In the genomic region with DNA sequence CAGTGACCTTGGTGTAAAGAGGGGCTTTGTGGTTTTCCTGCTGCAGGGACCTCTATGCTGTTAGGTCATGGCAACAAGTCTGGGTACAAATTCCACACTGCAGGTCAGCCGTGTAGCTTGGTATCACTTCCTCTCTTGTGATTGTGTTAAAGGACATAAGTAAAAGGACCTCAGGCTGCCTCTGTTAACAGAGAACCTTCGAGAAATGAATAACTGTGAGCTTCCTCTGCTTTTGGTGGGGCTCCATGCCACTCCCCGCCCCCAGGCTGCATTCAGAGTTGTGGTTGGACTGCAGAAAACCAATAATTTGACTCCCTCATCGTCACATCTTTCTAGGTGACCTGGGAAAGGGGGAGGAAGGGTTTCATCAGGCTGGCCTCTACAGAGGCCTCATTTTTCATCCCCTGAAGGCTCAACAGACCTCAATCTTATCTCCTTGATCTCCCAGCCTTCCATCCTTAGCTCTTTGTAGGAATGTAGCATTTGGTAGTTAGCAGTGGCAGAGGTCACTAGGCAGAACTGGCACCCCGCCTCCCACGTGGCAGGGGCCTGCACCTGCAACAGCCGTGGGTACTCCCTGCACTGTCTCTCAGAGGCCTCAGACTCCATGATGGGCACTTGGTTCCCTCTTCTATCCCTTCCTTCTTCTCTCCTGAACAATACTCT, we compare ENCODE assay signal across 8 mouse cellular contexts. TPM values are rescaled to one million over a fixed set of nuclear protein-coding genes. Genes with fewer than 3 reads are reported as not detected.
A peak's percentile ranks its signal among the peaks of the same experiment; 100 is the strongest.
DNase-seq lines count a peak whose midpoint lies in the region; ATAC-seq and TF ChIP-seq lines count a peak whose summit lies in the region.

No protein-coding gene starts in this region.

- peak; percentile 42 to 49 for DNase-seq in spleen, adult 18-20 months
- DNase-seq in spleen, postnatal 14 days (ENCODE audit: low spot score in 2 of 2) = no peak
- peak; percentile 42 for DNase-seq in kidney, postnatal 0 days (ENCODE audit: low spot score)
- DNase-seq in gastrocnemius, adult 18-20 months (ENCODE audit: low spot score) = no peak
- DNase-seq in frontal cortex, postnatal 10 days (ENCODE audit: low spot score in 2 of 2) = no peak
- DNase-seq in cerebellum, postnatal 4 days (ENCODE audit: low spot score in 2 of 2) = no peak

- no peak for ATAC-seq in forebrain, embryonic 12.5 days (ENCODE audit: low FRiP score)
- ATAC-seq in kidney, postnatal 0 days (replicated peaks; ENCODE audit: low FRiP score, low read depth) = no peak

- peaks cover 31% of the 10 kb centered on the region for H3K79me2 ChIP-seq in macrophage (ENCODE audit: inconsistent target)

- peak overlapping the region; percentile 44; the same call in 1 of the 2 replicates for H3K4me3 ChIP-seq in forebrain, embryonic 12.5 days (replicated peaks)
- peak overlapping the region; percentile 60 for H3K4me3 ChIP-seq in kidney, postnatal 0 days (replicated peaks; ENCODE audit: low read depth, low read length)
- peak overlapping the region; percentile 66 for H3K4me3 ChIP-seq in macrophage (ENCODE audit: inconsistent target)

- no peaks in the 10 kb centered on the region for H3K9me3 ChIP-seq in forebrain, embryonic 12.5 days
- no peaks in the 10 kb centered on the region for H3K9me3 ChIP-seq in kidney, postnatal 0 days (replicated peaks; ENCODE audit: low read length)

- H3K9ac ChIP-seq in forebrain, embryonic 12.5 days = no peak overlapping the region
- peak overlapping the region; percentile 84 for H3K9ac ChIP-seq in kidney, postnatal 0 days (ENCODE audit: low read depth, low read length)

- peaks cover 22% of the 10 kb centered on the region for H3K4me1 ChIP-seq in forebrain, embryonic 12.5 days
- peaks cover 16% of the 10 kb centered on the region for H3K4me1 ChIP-seq in kidney, postnatal 0 days (replicated peaks; ENCODE audit: insufficient read depth, low read length)

- 0 out of 2 replicates have a peak, but pooled peaks cover 1% of the 10 kb centered on the region for H3K36me3 ChIP-seq in forebrain, embryonic 12.5 days (replicated peaks)
- H3K36me3 ChIP-seq in kidney, postnatal 0 days (ENCODE audit: insufficient read depth, low read length) = peaks cover 17% of the 10 kb centered on the region; the same call in 1 of the 2 replicates
- peaks cover 2% of the 10 kb centered on the region for H3K36me3 ChIP-seq in macrophage (ENCODE audit: inconsistent target)

- H3K27ac ChIP-seq in forebrain, embryonic 12.5 days = no peak overlapping the region
- H3K27ac ChIP-seq in kidney, postnatal 0 days = peak overlapping the region; percentile 93
- H3K27ac ChIP-seq in macrophage = peak overlapping the region; percentile 72

- 82% methylated on average over 7 of the region's 7 CpGs for WGBS in forebrain, embryonic 12.5 days
- WGBS in kidney, postnatal 0 days = 30% methylated on average over 7 of the region's 7 CpGs
- 19% methylated on average over 5 of the region's 7 CpGs for WGBS in macrophage (ENCODE audit: missing documents)

- H3K4me2 ChIP-seq in forebrain, embryonic 12.5 days = peak overlapping the region; percentile 80
- peak overlapping the region; percentile 96 for H3K4me2 ChIP-seq in kidney, postnatal 0 days (ENCODE audit: low read length)

- H3K27me3 ChIP-seq in forebrain, embryonic 12.5 days = no peaks in the 10 kb centered on the region
- no peaks in the 10 kb centered on the region for H3K27me3 ChIP-seq in kidney, postnatal 0 days (ENCODE audit: insufficient read depth, low read length)

- TF ChIP-seq CTCF in kidney, postnatal 0 days (IDR thresholded peaks at IDR 0.05; ENCODE audit: low read depth) = no peak

RNA-seq across cellular contexts. Expression of a gene that starts 1.2 kb away (rescaled TPM):
- 11.3 and 13.2 TPM in 2 replicates for polyA plus RNA-seq in forebrain, embryonic 12.5 days (2016; fragmentation: Nextera tagmentation; extraction: Ambion mirVana)
- 31.8 and 34.2 TPM in 2 replicates for polyA plus RNA-seq in kidney, postnatal 0 days (2015; fragmentation: Nextera tagmentation; extraction: Ambion mirVana)
- 10 to 100 TPM in 20 of 26 experiments, 1 to 10 TPM in 6; 3.9 to 45.0 (median 19.4) TPM for total RNA-seq in macrophage (2018; cell fraction: chromatin; rRNA removed)
- total RNA-seq in macrophage (2018; cell fraction: cytosol; rRNA removed) = 10 to 100 TPM; 17.5 to 53.5 (median 40.5) TPM
- 10 to 100 TPM; 10.4 to 54.0 (median 23.4) TPM for total RNA-seq in macrophage (2018; cell fraction: nucleus; rRNA removed)
- 34.6 to 46.5 TPM (median 41.4 TPM) in 3 replicates for polyA plus RNA-seq in macrophage (2018)
- total RNA-seq in gastrocnemius, adult 18-20 months (2021) = 10 to 100 TPM; 41.4 to 43.7 TPM

RNA-seq across cellular contexts. Expression of a gene that starts 27.2 kb away (rescaled TPM):
- 58.5 and 70.4 TPM in 2 replicates for polyA plus RNA-seq in forebrain, embryonic 12.5 days (2016; fragmentation: Nextera tagmentation; extraction: Ambion mirVana)
- 32.1 and 36.7 TPM in 2 replicates for polyA plus RNA-seq in kidney, postnatal 0 days (2015; fragmentation: Nextera tagmentation; extraction: Ambion mirVana)
- total RNA-seq in macrophage (2018; cell fraction: chromatin; rRNA removed) = 10 to 100 TPM; 14.4 to 55.5 (median 34.6) TPM
- 10 to 100 TPM; 23.5 to 34.5 (median 28.9) TPM for total RNA-seq in macrophage (2018; cell fraction: cytosol; rRNA removed)
- 10 to 100 TPM; 17.5 to 69.4 (median 29.9) TPM for total RNA-seq in macrophage (2018; cell fraction: nucleus; rRNA removed)
- polyA plus RNA-seq in macrophage (2018) = 23.9 to 28.9 TPM (median 26.8 TPM) in 3 replicates
- 10 to 100 TPM; 18.5 to 24.6 TPM for total RNA-seq in gastrocnemius, adult 18-20 months (2021)

RNA-seq across cellular contexts. Expression of a gene that starts 28.2 kb away (rescaled TPM):
- 29.1 and 30.0 TPM in 2 replicates for polyA plus RNA-seq in forebrain, embryonic 12.5 days (2016; fragmentation: Nextera tagmentation; extraction: Ambion mirVana)
- polyA plus RNA-seq in kidney, postnatal 0 days (2015; fragmentation: Nextera tagmentation; extraction: Ambion mirVana) = 29.9 and 33.4 TPM in 2 replicates
- 10 to 100 TPM in 12 of 26 experiments, 1 to 10 TPM in 14; 2.1 to 38.8 (median 9.8) TPM for total RNA-seq in macrophage (2018; cell fraction: chromatin; rRNA removed)
- 10 to 100 TPM in 25 of 26 experiments, 1 to 10 TPM in 1; 8.8 to 37.6 (median 26.1) TPM for total RNA-seq in macrophage (2018; cell fraction: cytosol; rRNA removed)
- total RNA-seq in macrophage (2018; cell fraction: nucleus; rRNA removed) = 10 to 100 TPM in 22 of 26 experiments, 1 to 10 TPM in 4; 1.9 to 32.5 (median 19.4) TPM
- polyA plus RNA-seq in macrophage (2018) = 16.5 to 31.5 TPM (median 17.0 TPM) in 3 replicates
- 10 to 100 TPM; 15.8 to 20.2 TPM for total RNA-seq in gastrocnemius, adult 18-20 months (2021)

RNA-seq across cellular contexts. Expression of a gene that starts 48.0 kb away (rescaled TPM):
- polyA plus RNA-seq in forebrain, embryonic 12.5 days (2016; fragmentation: Nextera tagmentation; extraction: Ambion mirVana) = 10.2 and 12.1 TPM in 2 replicates
- 3.7 and 4.0 TPM in 2 replicates for polyA plus RNA-seq in kidney, postnatal 0 days (2015; fragmentation: Nextera tagmentation; extraction: Ambion mirVana)
- 10 to 100 TPM in 1 of 26 experiments, 1 to 10 TPM in 25; 1.3 to 10.1 (median 4.6) TPM for total RNA-seq in macrophage (2018; cell fraction: chromatin; rRNA removed)
- total RNA-seq in macrophage (2018; cell fraction: cytosol; rRNA removed) = 1 to 10 TPM in 24 of 26 experiments, under 1 TPM in 2; 0.84 to 3.6 (median 1.5) TPM
- total RNA-seq in macrophage (2018; cell fraction: nucleus; rRNA removed) = 10 to 100 TPM in 1 of 26 experiments, 1 to 10 TPM in 25; 1.6 to 10.7 (median 4.0) TPM
- polyA plus RNA-seq in macrophage (2018) = 0.98 to 3.7 TPM (median 2.0 TPM) in 3 replicates
- total RNA-seq in gastrocnemius, adult 18-20 months (2021) = 1 to 10 TPM in 1 of 2 experiments, under 1 TPM in 1; 0.84 to 1.4 TPM

RNA-seq across cellular contexts. Expression of a gene that starts 48.4 kb away (rescaled TPM):
- 73.1 and 81.9 TPM in 2 replicates for polyA plus RNA-seq in forebrain, embryonic 12.5 days (2016; fragmentation: Nextera tagmentation; extraction: Ambion mirVana)
- 36.1 and 39.0 TPM in 2 replicates for polyA plus RNA-seq in kidney, postnatal 0 days (2015; fragmentation: Nextera tagmentation; extraction: Ambion mirVana)
- 10 to 100 TPM in 13 of 26 experiments, 1 to 10 TPM in 13; 1.6 to 73.3 (median 11.7) TPM for total RNA-seq in macrophage (2018; cell fraction: chromatin; rRNA removed)
- total RNA-seq in macrophage (2018; cell fraction: cytosol; rRNA removed) = 10 to 100 TPM in 10 of 26 experiments, 1 to 10 TPM in 16; 3.5 to 20.4 (median 7.8) TPM
- 10 to 100 TPM in 11 of 26 experiments, 1 to 10 TPM in 15; 2.7 to 35.5 (median 7.2) TPM for total RNA-seq in macrophage (2018; cell fraction: nucleus; rRNA removed)
- 8.9 to 17.1 TPM (median 9.4 TPM) in 3 replicates for polyA plus RNA-seq in macrophage (2018)
- under 1 TPM; 0.78 to 0.95 TPM for total RNA-seq in gastrocnemius, adult 18-20 months (2021)

Comparison
In these comparisons a context has a peak if more than half of its experiments do, and no peak if none do; other contexts are left out.
1. DNase-seq: peak in spleen, adult 18-20 months (2 of 2) and kidney, postnatal 0 days (single experiment); none in spleen, postnatal 14 days (0 of 2), gastrocnemius, adult 18-20 months (single experiment), frontal cortex, postnatal 10 days (0 of 2) and cerebellum, postnatal 4 days (0 of 2).
2. Peak in every context shown above with its lines, with median percentiles within 50 percentile points of each other: H3K4me3 ChIP-seq.